Mouse (Mus musculus): ENCODE measurements around the gene Prex1. TPM values are rescaled to one million over a fixed set of nuclear protein-coding genes. Genes with fewer than 3 reads are reported as not detected.
A peak's percentile ranks its signal among the peaks of the same experiment; 100 is the strongest.
"Not testable (repeated sequence)": the region's sequence is repeated elsewhere in the genome, so short reads cannot be mapped to it uniquely, and the experiment has no call there.

Prex1 gene
- 10 to 100 TPM; 34.5 to 45.2 TPM for polyA plus RNA-seq (2017; shearing (Covaris generic))

DNA sequence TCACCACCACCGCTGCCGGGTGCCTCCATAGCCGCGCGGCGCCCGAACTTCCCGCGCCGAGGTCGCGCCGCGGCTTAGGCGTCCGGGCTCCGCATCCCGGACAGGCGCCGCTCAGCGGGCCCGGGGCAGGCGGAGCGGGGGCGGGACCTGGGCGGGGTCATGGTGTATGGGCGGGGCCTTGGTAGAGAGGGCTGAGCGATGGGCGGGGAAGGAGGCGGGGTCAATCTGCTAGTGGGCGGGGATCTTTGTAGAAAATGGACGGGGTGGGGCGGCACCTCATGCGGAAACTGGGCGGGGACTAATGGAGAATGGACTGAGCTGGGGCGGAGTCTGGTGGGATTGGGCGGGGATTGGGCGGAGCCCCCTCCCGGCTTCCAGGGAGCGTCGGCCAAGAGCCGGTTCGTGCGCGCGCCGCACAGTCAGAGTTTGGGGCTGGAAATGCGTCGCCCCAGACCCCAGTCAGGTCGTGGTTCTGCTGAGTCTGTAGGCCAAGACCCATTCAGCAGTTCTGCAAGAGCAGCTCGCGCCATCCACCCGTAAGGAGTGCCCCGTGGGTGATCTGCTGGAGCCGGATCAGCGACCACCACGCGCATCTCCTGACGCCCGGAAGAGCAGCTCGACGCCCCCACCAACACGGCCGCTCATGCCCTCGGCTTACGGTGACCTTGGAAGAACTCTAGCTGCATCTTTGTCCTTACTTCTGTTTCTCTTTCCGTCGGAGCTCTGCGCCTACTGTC lies at the start of gene Prex1:
Gene Prex1 (minus strand): TSS at position 143 of the 737 bp plus-strand sequence.
- ATAC-seq = peak; percentile 81

DNA sequence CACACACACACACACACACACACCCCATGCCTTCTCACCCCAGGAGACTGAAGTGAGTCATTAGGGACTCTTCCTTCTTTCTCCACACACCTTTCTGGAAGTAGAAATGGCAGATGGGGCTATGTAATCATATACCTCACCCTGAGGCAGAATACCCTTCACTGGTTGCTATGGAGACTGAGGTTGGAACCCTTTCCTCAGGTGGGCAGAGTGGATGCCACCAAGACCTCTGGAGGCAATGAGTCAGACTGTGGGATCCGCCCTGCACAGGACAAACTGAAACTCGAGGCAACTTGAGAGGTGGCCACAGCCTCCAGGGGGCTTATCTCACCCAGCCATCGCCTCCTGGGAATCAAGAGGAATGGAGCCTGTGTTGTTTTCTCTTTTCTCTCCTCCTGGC lies 44.3 kb upstream of the Prex1 start:
- ATAC-seq = no peak

DNA sequence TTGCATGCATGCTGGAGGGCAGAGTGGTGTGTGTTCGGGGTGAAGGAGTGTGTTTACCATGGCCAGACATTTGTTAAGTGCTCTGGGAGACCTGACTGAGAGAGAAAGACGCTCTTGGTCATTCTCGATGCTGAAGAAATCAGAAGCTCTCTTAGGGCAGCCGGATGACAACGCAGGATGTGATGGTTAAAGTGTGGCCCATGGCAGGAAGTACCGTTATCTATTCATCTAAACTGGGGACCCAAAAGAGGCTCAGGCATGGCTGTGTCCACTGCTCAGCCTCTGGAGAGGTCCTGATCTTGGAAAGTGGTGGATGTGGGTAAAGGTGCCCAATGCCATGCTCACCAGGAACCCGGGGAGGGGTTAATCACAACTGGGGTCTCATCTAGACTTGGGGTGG lies 41.1 kb upstream of the Prex1 start:
- ATAC-seq = peak; percentile 73

DNA sequence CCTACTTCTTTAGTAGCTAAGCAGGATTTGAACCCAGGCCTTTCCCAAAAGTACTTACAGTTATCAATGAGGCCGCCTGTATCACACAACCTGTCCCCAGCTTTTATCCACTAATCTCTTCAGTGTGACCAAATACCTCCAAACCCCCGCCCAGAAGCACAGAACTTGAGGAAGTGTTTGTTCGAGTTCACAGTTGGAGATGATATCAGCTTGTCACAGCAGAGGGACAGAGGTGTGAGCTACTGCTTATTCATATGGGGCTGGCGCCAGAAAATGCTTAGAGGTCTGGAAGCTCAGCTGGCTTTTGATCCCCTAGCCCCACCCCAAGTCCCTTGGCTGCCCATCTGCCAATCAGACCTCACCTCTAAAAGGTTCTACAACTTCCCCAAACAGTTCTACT lies 40.6 kb upstream of the Prex1 start:
- ATAC-seq = peak; percentile 33

DNA sequence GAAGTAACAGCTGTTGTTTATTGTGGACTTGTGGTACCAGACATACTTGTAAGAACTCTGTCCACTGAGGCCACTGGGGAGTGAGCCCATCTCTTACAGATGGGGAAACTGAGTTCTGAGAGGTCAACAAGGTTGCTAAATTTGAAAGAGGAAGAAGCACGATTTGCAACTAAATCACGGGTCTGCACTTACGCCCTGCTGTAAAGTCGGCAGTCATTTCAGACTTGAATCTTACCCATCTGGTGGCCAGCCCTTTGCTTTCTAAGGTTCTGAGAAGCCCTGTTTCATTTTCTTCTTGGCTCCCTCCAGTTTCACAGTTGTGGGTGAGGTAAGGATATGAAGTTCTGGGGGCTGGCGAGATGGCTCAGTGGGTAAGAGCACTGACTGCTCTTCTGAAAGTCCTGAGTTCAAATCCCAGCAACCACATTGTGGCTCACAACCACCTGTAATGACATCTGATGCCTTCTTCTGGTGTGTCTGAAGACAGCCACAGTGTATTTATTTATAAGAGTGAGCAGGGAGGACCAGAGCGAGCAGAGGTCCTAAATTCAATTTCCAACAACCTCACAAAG lies 37.1 kb upstream of the Prex1 start:
- ATAC-seq = no peak

DNA sequence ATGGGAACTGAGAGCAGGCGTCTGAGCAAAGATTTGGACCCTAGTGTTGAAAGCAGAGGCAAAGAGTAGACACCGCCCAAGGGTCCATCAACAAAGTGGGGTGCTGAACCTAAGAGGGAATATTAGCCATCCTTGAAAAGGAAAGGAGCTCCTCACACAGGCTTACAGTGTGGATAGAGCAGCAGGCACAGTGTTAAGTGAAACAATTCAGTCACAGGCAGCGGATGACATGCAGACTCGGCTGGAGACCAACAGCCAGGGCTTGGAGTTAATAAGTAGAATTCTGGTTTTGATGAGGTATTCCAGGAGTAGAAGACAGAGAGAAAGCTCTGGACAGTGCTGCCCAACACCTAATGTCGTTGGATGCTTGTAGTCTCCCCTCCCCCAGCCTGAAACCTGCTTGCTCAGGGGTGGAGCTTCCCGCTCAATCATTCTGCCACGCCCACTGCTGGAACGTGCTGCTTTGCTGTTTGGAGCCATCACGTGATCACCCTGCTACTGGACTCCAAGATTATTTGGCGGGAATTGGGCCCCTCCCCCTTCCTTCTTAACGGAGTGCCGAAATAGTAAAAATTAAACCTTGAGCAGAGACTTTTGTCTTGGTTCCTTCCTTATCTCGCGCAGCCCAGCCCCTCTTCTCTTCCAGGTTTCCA lies 32.8 kb upstream of the Prex1 start:
- not testable (repeated sequence) for ATAC-seq

DNA sequence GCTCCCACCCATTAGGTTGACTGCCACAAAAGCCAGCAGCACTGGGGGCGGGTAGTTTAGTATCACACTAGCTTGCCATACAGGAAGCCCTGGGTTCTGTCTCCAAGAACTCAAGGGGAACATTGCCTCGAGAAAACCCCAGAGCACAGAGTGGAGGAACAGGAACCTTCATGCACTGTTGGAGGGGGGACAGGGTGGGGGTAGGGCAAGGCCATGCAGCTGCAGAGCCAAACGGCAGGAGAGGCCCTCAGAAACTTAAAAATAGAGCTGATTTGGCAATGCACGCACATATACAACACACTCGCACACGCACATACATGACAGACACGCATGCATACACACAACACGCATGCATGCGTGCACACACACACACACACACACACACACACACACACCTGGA lies 32.2 kb upstream of the Prex1 start:
- no peak for ATAC-seq

DNA sequence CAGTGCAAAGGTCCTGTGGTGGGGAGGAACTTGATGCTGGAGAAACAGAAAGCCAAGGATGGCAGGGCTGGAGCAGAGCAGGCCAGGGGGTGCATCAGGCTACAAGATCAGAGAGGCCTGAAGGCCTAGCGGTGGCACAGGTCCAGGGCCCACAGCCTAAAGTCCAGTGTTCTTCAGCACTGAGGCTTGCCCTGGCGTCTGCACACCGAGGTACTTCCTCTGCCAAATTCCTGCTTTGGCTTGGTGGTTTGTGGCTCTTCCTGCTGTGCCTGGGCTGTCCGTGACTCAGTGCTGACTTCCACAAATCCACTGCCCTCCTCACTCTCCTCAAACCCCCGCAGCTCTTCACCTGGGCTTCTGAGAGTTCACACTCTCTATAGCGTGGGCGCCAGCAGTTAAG lies 30.8 kb upstream of the Prex1 start:
- no peak for ATAC-seq

DNA sequence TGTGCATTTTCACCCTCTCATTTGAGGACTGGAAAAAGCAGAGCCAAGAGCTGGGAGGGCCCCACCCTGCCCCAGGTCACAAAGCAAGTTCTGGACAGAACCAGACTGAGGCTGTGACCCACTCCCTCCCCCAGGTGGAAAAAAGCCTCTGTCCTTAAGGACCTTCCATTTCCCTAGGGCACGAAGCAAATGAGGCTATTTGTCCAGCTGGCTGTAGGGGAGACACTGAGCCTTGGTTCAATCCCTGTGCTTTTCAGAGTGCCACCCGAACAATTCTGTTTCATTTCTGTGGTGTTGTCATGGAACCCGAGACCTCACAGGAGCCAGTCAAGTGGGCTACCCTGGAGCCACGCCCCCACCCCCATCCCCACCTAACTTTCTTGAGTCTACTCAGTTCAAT lies 29.9 kb upstream of the Prex1 start:
- no peak for ATAC-seq

DNA sequence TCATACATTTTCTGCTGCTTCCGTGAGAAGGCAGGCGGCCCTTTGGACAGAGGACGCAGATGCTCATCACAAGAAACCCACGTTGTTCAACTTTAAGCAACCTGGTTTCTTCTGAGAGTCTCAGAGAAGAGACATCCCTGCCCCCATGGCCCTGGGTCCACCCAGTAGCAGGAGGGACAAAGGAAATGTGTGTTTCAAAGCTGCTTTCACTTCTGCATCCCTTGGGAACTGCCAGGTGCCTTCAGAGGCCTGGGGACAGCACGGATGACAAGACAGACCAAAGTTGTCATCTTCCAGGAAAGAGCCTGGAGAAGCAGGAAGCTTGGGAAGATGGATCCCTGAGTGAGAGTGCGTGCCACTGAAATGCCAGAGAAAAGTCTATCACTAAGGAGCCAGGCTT lies 27.8 kb upstream of the Prex1 start:
- ATAC-seq = no peak

DNA sequence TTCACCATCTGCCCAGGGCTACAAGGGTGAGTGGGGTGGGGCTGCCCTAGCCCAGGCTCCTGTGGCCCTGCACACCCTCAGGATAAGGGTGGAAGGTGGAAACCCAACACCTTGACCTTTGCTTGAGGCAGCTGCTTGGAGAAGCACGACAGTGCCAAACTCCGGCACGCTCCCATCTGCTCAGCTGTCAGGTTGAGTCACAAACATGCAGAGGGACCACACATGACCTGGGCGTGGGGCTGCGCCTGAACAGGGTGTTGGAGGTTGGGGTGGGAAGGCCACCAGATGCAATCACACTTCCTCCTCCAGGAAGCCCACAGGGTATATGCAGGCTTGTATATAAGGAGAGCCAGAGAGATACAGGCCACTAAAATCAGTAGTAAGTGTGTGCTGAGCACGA lies 26.8 kb upstream of the Prex1 start:
- no peak for ATAC-seq

DNA sequence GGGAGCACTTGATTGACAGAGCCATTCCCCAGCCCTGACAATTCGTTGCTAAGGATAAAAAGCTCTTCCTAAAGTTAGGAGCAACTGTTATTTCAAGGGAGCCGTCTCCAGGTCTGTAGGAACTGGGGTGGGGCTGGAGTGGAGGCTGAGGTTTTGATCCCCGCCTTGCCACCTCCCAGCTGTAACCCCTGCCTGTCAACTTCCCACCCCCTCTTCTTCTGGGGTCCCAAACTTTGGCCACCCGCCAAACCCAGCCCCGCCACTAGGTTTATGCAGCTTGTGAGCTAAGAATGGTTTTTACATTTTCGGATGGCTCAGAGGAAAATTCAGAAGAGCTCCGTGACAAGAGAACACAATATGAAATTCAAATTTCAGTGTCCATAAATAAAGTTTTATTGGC lies 23.7 kb upstream of the Prex1 start:
- ATAC-seq = no peak

DNA sequence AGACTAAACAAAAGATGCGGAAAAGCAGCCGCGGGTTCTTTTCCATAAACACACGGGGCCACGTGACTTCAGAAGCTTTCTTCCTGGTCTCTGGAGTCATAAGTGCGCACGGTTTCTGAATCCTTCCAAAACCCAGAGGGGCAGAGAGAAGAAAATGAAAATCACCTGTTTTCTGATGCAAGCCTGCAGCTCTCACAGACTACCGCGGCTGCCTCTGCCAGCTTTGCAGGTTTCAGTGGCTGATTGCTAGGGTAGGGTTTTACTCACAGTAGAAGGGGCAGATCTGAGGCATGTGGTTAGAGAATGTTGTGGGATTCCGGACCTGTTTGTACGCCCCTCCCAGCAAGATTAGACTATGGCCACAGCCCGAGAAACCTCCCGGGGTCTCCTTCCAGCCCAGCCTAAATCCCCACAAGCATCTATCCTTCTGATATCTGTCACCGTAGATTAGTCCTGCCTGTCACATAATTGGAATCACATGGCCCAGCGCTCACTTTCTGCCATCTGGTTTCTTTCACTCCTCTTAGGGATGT lies 21.9 kb upstream of the Prex1 start:
- no peak for ATAC-seq

DNA sequence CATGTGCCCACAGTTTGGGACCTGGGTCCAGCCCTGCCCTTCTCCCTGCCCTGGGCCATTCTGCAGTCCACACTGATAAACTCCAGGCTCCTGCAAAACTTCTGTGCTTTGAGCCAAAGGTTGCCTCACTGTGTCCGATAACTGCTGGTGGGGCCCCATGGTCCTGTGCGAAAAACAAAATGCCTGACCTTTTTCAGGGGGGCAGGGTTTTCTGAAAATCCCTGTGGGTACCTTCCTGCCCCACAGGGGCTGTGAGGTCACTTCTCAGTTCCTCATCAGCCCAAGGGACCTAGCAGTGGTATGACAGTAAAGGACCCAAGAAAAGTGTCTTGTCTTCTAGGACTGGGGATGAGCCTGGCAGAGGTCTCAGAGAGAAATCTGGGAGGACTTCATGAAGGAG lies 19.2 kb upstream of the Prex1 start:
- no peak for ATAC-seq

DNA sequence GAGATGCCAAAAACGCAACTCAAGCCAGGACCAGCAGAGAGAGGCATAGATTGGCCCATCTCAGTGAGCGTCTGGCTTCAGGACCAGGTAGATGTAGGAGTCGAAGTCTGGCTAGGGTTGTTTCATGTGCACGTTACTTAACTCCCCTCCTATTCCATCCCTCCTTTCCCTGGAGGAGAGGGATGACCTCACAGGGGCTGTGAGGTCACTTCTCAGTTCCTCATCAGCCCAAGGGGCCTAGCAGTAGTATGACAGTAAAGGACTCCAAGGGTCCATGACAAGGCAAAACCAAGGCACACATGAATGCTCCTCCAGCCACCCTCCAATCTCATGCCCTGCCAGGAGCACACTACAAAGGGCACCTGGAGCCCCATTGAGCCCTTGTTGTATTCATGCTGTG lies 18.5 kb upstream of the Prex1 start:
- ATAC-seq = no peak

DNA sequence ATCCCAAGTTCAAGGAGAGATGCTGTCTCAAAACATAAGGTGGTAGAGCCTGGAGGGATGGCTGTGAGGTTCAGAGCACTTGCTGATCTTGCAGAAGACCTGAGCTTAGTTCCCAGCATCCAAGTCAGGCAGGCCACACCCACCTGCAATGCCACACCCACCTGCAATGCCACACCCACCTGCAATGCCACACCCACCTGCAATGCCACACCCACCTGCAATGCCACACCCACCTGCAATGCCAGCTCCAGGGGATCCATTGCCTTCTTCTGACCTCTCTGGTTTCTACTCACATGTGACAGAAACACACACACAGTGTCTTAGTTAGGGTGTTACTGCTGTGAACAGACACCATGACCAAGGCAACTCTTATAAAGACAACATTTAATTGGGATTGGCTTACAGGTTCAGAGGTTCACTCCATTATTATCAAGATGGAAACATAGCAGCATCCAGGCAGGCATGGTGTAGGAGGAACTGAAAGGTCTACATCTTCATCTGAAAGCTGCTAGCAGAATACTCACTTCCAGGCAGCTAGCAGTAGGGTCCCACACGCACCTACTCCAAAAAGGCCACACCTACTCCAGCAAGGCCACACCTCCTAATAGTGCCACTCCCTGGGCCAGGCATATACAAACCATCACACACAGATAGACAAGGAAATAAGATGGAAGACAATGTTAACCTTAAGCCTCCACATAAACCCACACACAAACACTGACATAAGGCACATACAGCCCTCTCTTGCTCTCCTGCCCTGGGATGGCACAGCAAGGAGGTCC lies 17.7 kb upstream of the Prex1 start:
- ATAC-seq = not testable (repeated sequence)

DNA sequence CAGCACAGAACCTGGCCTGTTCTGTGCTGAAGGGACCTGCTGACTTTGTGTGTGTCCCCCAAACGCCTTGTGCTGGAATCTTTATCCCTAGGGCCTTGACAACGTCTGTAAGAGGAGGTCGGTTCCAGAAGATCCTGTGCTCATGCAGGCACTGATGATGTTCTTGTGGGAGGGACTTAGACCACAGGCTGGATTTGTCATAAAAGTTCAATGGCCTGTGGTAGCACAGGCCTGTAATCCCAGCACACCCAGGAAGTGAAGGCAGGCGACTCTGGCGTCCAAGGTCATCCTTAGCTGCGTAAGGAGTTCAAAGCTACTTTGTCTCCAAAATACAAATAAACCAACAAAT lies 16.9 kb upstream of the Prex1 start:
- no peak for ATAC-seq

DNA sequence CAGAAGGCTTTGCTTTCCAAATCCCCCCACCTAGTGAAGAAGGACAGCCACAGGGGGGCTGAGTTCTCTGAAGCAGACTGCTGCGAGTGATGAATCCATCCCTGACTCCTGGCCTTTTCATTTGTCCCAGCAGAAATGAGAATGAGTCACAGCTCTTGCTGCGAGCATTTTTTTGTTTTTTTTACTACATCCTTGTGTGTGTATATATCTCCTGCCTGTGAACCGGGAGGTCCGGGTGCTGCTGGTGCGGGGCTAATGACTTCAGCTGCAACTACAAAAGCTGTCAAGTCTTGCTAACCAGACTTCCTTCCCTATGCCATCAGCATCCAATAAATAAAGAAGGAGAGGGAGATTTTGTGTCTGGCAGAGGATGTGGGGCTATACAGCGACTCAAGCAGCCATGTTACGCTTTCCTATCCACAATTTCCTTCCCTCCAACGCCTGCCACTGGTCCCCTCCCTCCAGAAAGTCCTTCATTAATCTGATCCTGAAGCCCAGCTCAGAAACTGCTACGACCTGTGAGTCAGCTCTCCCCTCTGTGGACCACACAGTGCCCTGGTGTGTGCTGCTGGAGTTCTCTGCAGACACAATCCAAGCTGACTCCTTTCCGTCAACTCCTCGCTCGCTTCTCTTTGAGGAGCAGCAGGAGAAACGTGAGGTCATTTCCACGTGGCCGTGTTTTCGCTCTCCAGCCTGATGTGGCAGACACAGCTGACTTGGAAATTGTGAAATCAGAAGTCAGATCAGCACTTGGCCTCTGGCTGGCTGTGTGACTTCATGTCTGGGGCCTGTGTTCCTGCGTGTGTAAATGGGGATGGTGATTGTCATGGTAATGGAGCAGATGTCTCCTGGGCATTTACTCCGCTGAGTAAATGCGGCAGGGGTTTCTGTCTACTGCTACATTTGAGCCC lies 16.3 kb upstream of the Prex1 start:
- no peak for ATAC-seq

DNA sequence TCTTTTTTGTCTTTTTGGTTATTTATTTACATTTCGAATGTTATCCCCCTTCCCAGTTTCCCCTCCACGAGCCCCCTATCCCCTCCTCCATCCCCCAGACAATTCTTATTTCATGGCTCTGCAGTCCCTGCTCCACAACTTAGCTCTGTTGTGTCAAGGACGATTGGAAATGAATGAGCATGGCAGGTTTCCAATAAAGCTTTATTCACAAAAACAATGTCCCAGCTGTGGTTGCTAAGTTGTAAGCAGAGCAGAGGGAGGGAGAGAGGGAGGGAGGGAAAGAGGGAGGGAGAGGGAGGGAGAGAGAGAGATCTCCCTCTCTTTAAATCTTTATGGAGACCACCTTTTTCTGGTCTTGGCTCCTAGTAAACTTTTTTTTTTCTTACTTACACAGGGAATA lies 15.4 kb upstream of the Prex1 start:
- ATAC-seq = no peak

DNA sequence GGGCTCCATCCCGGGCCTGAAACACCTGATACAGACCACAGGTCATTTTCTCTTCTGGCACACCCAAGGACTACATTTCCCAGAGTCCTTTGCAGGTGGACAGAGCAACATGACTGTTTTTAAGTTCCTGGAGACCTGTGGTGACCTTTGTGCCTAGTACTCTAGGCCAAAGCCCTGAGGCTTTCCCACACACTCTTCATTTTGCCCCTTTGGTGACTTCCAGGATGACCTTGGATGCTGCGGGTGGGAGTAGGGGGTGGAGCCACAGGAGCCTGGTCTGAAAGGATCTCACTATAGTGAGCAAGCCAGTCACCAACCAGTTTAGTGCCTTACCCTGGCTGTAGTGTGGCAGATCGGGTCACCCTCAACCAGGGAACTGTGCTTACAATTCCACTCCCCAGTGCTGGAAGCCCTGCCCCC lies 14.6 kb upstream of the Prex1 start:
- no peak for ATAC-seq

DNA sequence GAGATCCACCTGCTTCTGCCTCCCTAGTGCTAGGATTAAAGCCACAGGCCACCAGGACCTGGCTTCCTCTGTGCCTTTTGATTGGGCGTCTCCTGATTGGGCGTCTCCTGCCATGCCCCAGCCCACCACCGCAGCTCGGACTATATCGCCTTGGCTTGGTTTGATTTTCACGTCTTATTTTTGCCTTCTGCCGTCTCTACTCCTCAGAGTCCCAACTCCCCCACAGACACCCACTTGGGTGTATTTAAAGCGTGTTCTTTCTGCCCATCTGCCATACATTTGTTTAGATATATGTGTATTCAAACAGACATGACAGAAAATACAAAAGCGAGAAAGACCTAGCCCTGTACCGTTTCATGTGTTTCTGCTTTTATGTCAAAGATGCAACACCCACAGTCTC lies 14.2 kb upstream of the Prex1 start:
- no peak for ATAC-seq

DNA sequence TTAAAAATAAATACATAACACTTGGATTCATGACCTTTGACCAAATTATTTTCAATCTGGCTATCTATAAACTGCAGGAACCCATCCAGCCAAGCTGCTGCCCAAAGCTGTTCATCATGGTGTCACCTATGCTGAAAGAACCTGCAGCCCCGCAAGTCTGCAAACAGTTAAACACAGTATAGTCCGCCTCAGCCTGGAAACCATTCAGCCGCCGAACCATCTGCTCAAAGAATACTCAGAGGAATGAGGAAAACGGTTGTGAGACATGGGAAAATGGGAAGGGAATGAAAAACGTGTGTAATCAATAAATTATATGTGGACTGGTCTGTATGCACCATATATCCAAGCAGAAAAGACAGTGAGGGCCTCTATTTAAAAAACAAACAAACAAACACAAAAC lies 13.3 kb upstream of the Prex1 start:
- ATAC-seq = no peak
